Mouse (Mus musculus) MEL (cell line): ENCODE data around the gene Xpnpep1.

Source experiments
- CHD2 ChIP-seq: IDR thresholded peaks from 2 replicates; pipeline ENCODE4 v1.6.1; 2011; ENCODE audit warnings: low read length, improper control_type of control experiment
- GATA1 ChIP-seq: IDR thresholded peaks from 2 replicates; pipeline ENCODE4 v1.6.1; 2011; ENCODE audit warnings: low read depth, low read length, improper control_type of control experiment
- MAX ChIP-seq: IDR thresholded peaks from 2 replicates; pipeline ENCODE4 v1.6.1; 2011; ENCODE audit warnings: low read length, improper control_type of control experiment
- MAZ ChIP-seq: IDR thresholded peaks from 2 replicates; pipeline ENCODE4 v1.6.1; 2012; ENCODE audit warnings: low read depth, mild to moderate bottlenecking, inconsistent platforms, low read length, improper control_type of control experiment
- NELFE ChIP-seq: IDR thresholded peaks from 2 replicates; pipeline ENCODE4 v1.6.1; 2011; ENCODE audit warnings: low read depth, low read length, improper control_type of control experiment
- POLR2A ChIP-seq, 2 experiments: IDR thresholded peaks; 2 replicates each; pipeline ENCODE4 v1.6.1; 2011 to 2012; ENCODE audit warnings: low read length in 2 of 2, mild to moderate bottlenecking in 2 of 2, control low read depth in 1 of 2, improper control_type of control experiment in 1 of 2, low read depth in 1 of 2, moderate library complexity in 1 of 2; ENCODE audit not compliant: control insufficient read depth in 1 of 2, insufficient read depth in 1 of 2, poor library complexity in 1 of 2
- ZC3H11A ChIP-seq: IDR thresholded peaks from 2 replicates; pipeline ENCODE4 v1.6.1; 2012; ENCODE audit warnings: low read depth, mild to moderate bottlenecking, inconsistent platforms, low read length, improper control_type of control experiment
- ZMIZ1 ChIP-seq: IDR thresholded peaks from 2 replicates; pipeline ENCODE4 v1.6.1; 2012; ENCODE audit warnings: low read depth, mild to moderate bottlenecking, inconsistent platforms, low read length, improper control_type of control experiment, moderate library complexity

DNA sequence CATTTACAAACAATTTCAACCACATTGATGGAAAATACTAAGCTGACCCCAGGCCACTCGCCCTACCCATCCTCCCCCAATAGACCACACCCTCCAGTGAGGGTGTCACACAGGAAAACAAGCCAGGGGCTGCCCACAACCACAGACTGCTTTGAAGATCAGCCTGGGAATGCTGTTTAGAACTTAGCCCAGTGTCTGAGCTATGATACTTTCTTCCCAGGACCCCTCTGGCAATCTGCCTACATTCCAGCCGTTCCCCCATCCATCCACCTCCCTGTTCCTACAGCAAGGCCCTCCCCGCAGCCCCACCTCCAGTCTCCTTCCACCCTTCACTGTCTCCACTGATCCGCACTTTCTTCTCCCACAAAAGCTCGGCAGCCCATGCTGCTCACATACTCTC, 29.1 kb downstream of the Xpnpep1 start:
- no peak for TF ChIP-seq POLR2A (IDR thresholded peaks at IDR 0.05; ENCODE audit: control insufficient read depth in 1 of 2, insufficient read depth in 1 of 2, low read depth in 1 of 2, low read length in 2 of 2, poor library complexity in 1 of 2)
- TF ChIP-seq NELFE, result no peak
- TF ChIP-seq GATA1, result no peak
- TF ChIP-seq MAZ, result no peak
- no peak for TF ChIP-seq MAX
- no peak for TF ChIP-seq ZC3H11A
- no peak for TF ChIP-seq CHD2
- TF ChIP-seq ZMIZ1, result no peak
